In the genomic region with DNA sequence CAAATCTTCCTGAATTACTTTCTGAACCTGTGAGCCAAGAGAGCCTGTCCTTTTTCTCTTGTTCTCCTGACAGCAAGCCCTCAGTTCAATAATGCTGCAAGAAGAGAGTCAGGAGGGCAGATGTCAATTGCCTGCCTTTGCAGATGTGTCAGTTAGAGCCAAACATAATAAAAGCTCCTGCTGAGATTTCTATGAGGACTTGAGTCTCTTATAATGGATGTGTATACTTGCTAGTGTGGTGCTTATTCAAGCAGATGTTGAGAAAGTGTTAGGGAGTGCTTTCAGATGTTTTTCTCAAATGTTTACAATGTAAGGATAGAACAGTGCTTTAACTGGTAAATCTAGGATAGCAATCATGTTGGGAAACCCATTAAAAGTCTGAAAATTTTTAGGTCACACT, we compare ENCODE assay signal across 17 mouse cellular contexts.
"Had no signal": no experiment of that assay in that cellular context is flagged by ENCODE, and none has a peak within 500 bp of the region (broad histone marks: within the 10 kb centered on the region; RNA-seq: fewer than 3 reads in every experiment).

No protein-coding gene starts in this region.

- H3K27ac ChIP-seq: layer of hippocampus, adult 2 months; limb, embryonic 15.5 days; liver, embryonic 12.5 days; midbrain, embryonic 12.5 days; neural tube, embryonic 15.5 days had no signal

- H3K4me1 ChIP-seq: limb, embryonic 15.5 days; liver, embryonic 12.5 days; megakaryocyte, embryonic 14.5 days; midbrain, embryonic 12.5 days; neural tube, embryonic 15.5 days had no signal

- DNase-seq: kidney, adult 8-10 months; kidney, postnatal 10 days; kidney, postnatal 4 days; lung, postnatal 4 days; right cerebral cortex, postnatal 4 days; spleen, adult 18-20 months; thymus, adult 18-20 months; thymus, postnatal 14 days had no signal

- H3K36me3 ChIP-seq: limb, embryonic 15.5 days; liver, embryonic 12.5 days; midbrain, embryonic 12.5 days; neural tube, embryonic 15.5 days had no signal

- H3K27me3 ChIP-seq: limb, embryonic 15.5 days; liver, embryonic 12.5 days; megakaryocyte, embryonic 14.5 days; midbrain, embryonic 12.5 days; neural tube, embryonic 15.5 days had no signal

- H3K9ac ChIP-seq: limb, embryonic 15.5 days; liver, embryonic 12.5 days; midbrain, embryonic 12.5 days; neural tube, embryonic 15.5 days had no signal

- H3K9me3 ChIP-seq: limb, embryonic 15.5 days had no signal

- ATAC-seq: inflammation-experienced regulatory T-cells, adult 6 months; intestine, postnatal 0 days; liver, embryonic 12.5 days had no signal

- H3K4me3 ChIP-seq: layer of hippocampus, adult 2 months; limb, embryonic 15.5 days; liver, embryonic 12.5 days; megakaryocyte, embryonic 14.5 days; midbrain, embryonic 12.5 days; myocyte; neural tube, embryonic 15.5 days had no signal

- H3K4me2 ChIP-seq: limb, embryonic 15.5 days; liver, embryonic 12.5 days; midbrain, embryonic 12.5 days; neural tube, embryonic 15.5 days had no signal
